Mouse (Mus musculus) ES-Bruce4 (cell line): ENCODE data around the gene Psph. TPM values are rescaled to one million over a fixed set of nuclear protein-coding genes. Genes with fewer than 3 reads are reported as not detected.

Experiments used
- H3K27ac ChIP-seq: 2 replicates; pipeline ENCODE4 v1.5.1; 2012; ENCODE audit warnings: low read length, inconsistent platforms; ENCODE audit not compliant: insufficient read depth
- H3K27me3 ChIP-seq: 2 replicates; pipeline ENCODE4 v1.6.1; 2012; ENCODE audit warnings: mild to moderate bottlenecking, low read length, inconsistent platforms; ENCODE audit not compliant: control insufficient read depth, poor library complexity, insufficient read depth, severe bottlenecking
- H3K36me3 ChIP-seq: 2 replicates; pipeline ENCODE4 v1.6.1; 2012; ENCODE audit warnings: inconsistent platforms, mild to moderate bottlenecking, low read length, moderate library complexity; ENCODE audit not compliant: control insufficient read depth, poor library complexity, insufficient read depth, severe bottlenecking
- H3K4me1 ChIP-seq: one replicate; pipeline ENCODE4 v1.8.1; 2011; ENCODE audit warnings: low read length; ENCODE audit not compliant: control insufficient read depth, insufficient read depth
- H3K4me3 ChIP-seq: 2 replicates; pipeline ENCODE4 v1.5.1; 2011; ENCODE audit warnings: low read depth, mild to moderate bottlenecking, low read length
- H3K9ac ChIP-seq: 2 replicates; pipeline ENCODE4 v1.6.1; 2012; ENCODE audit warnings: low read depth, mild to moderate bottlenecking, inconsistent platforms; ENCODE audit not compliant: poor library complexity, severe bottlenecking
- H3K9me3 ChIP-seq: replicated peaks from 2 replicates; pipeline ENCODE4 v1.6.1; 2012; ENCODE audit warnings: mild to moderate bottlenecking, low read length, inconsistent platforms; ENCODE audit not compliant: control insufficient read depth, poor library complexity, insufficient read depth, severe bottlenecking
- CTCF ChIP-seq: IDR thresholded peaks from one replicate; pipeline ENCODE4 v1.8.1; 2011; ENCODE audit warnings: low read depth, low read length
- EP300 ChIP-seq: IDR thresholded peaks from 2 replicates; pipeline ENCODE4 v1.6.1; 2011; ENCODE audit warnings: low read depth, low read length; ENCODE audit not compliant: insufficient read depth
- POLR2A ChIP-seq: IDR thresholded peaks from one replicate; pipeline ENCODE4 v1.8.1; 2011; ENCODE audit warnings: low read length; ENCODE audit not compliant: insufficient read depth
- polyA plus RNA-seq: library from polyadenylated mRNA; stranded (reverse); fragments of >200 nt; gene quantifications from 2 replicates; pipeline ENCODE4 v1.2.4, GENCODE M21; 2011; ENCODE audit warnings: low read depth; ENCODE audit not compliant: missing spikeins, insufficient read depth, insufficient read length

The Psph gene
- polyA plus RNA-seq, 1 experiment = 28.7 TPM

DNA sequence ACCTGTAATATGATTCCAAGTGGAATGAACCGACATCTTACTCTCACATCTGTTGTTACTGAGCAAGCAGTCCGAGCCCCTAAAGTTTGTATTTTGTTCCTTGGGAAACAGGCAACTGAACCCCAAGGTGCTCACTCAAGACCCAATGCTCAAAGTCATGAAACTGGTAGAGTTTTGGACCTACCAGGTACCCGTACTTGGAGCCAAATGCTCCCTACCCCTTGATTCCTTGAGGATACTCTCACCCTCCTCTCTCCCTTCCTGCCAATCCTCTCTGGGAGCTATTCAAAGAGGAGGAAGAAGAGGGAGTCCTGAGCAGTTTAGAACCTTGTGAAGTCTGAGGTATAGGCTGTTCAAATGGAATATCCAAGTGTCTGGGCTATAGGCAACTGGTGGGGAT, 60.5 kb downstream of the Psph start:
- H3K4me1 ChIP-seq = peaks cover 4% of the 10 kb centered on the region
- H3K9ac ChIP-seq = peak overlapping the region; percentile 87; the same call in 1 of the 2 replicates
- no peak overlapping the region for H3K4me3 ChIP-seq
- no peak overlapping the region for H3K27ac ChIP-seq
- no peaks in the 10 kb centered on the region for H3K9me3 ChIP-seq
- no peaks in the 10 kb centered on the region for H3K36me3 ChIP-seq
- no peak for TF ChIP-seq POLR2A
- TF ChIP-seq CTCF = no peak
- TF ChIP-seq EP300 = no peak
- H3K27me3 ChIP-seq = no peaks in the 10 kb centered on the region

DNA sequence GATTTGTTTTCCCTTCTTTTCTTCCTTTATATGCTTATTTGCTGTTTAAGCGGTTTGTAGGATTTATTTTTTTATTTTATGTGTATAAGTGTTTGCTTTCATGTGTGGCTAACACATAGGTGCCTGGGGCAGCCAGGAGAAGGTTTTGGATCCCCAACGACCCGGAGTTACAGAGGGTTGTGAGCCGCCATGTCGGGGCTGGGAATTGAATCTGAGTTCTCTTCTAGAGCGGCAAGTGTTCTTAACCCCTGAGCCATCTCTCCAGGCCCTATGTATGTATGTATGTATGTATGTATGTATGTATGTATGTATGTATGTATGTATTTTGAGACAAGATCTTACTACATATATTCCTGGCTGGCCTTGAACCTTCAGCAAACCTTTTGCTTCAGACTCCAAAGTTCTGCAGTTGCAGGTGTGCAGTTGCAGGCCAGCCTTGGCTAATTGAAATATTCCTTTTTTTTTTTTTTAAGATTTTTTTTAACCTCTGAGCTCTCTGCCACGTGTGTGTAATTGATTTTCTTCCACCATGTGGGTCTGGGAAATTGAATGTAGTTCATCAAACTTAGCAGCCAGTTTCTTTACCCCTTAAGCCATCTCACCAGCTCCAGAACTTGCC, 61.4 kb downstream of the Psph start:
- TF ChIP-seq CTCF (no peak), POLR2A (no peak), EP300 (no peak)
- no peaks in the 10 kb centered on the region for H3K9me3 ChIP-seq
- no peak overlapping the region for H3K27ac ChIP-seq
- peak overlapping the region; percentile 87 for H3K9ac ChIP-seq
- H3K27me3 ChIP-seq = no peaks in the 10 kb centered on the region
- peak overlapping the region; percentile 71 for H3K4me3 ChIP-seq
- H3K4me1 ChIP-seq = peaks cover 4% of the 10 kb centered on the region
- H3K36me3 ChIP-seq = no peaks in the 10 kb centered on the region

DNA sequence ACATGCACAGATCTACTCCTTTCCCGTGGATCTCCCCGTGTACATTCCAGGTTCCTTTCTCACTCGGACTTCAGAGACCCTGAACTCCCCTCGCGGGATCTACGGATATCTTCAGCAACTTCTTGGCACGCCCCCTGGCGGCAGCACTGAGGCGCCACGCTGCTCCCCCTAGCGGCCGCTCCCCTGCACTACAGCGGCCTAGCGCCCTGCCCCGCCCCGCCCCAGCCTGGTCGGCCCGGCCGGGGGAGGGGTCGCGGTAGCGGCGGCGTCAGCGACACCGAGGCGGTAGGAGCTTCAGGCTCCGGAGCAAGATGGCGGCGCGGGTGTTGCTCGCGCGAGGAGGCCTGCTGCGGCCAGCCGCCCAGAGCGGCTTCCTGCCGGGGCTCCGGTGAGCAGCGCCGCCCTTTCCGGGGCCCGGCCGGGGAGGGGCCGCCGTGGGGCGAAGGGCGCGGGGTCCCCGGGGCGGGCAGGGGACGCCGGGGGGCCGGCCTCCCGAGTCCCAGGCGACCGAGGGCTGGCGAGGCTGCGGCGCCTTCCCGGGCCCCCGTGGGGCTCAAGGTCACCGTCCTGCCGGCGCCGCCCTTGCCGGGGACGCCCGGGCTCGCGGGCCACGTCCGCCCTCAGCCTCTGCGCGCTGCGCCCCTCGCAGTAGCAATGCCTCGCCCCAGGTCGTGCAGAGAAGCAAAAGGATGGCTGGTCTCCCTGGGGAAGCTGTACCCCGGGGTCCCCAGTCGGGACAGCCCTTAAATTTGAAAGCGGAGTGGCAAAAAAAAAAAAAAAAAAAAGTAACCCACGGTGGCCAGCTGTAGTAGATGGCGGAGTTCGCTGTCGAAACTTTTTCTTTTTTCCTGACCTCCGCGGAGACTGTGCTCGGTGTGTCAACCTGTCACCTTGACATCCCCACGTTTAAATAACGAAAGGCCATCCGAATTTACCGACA, 62.1 kb downstream of the Psph start, which contains the start of gene Nipsnap2:
Gene Nipsnap2, plus strand, starts transcription at position 230 of the 940 bp plus-strand sequence.
- TF ChIP-seq EP300 (0 out of 2 replicates have a peak, but pooled peaks have one; percentile 32), POLR2A (peak; percentile 19), CTCF (peak; percentile 100)
- no peak within 1 kb of the TSS for H3K27ac ChIP-seq

DNA sequence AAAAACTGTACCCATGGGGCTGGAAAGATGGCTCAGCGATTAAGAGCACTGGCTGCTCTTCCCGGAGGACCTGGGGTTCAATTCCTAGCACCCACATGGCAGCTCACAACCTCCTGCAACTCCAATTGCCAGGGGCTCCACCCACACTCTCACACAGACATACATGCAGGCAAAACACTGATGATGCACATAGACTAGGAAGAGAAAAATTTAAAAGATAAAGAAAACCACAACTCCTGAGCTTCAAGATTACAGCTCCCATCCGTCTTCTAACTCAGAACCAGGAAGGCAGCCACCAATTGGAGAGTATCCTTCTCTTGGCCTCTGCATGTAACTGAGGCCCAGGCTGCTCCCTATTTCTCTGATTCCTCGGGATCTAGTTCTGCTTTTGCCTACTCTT, 63.0 kb downstream of the Psph start:
- Histone ChIP-seq H3K9ac (peak overlapping the region; percentile 46), H3K4me1 (peaks cover 2% of the 10 kb centered on the region), H3K36me3 (no peaks in the 10 kb centered on the region), H3K9me3 (no peaks in the 10 kb centered on the region), H3K4me3 (no peak overlapping the region), H3K27me3 (no peaks in the 10 kb centered on the region), H3K27ac (no peak overlapping the region)
- TF ChIP-seq CTCF (no peak), EP300 (no peak)

More for the DNA sequence above, 62.1 kb downstream of the Psph start, which contains the start of gene Nipsnap2:
- Histone ChIP-seq H3K27me3 (no peaks in the 10 kb centered on the region), H3K36me3 (no peaks in the 10 kb centered on the region), H3K9ac (peak within 1 kb of the TSS; percentile 87), H3K9me3 (no peaks in the 10 kb centered on the region), H3K4me3 (peak within 1 kb of the TSS; percentile 71), H3K4me1 (peaks cover 2% of the 10 kb centered on the region)

DNA sequence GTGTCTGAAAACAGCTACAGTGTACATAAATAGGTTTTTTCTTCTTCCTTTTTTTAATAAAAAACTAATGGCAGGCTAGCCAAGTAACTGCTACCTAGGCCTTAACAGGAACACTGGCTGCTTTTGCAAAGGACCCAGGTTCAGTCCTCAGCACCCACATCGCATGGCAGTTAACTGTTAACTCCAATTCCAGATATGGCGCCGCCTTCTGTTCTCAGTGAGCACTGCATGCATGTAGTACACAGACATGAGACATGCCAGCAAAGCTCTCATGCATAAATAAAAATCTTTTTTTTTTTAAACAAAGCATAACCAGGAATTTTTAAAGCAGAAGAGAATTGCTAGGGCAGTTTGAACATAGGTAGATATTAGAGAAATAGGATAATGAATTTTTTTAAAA, 67.1 kb downstream of the Psph start:
- TF ChIP-seq EP300 = no peak
- no peak for TF ChIP-seq POLR2A
- peak; percentile 3 for TF ChIP-seq CTCF
- H3K4me3 ChIP-seq = no peak overlapping the region
- H3K27me3 ChIP-seq = no peaks in the 10 kb centered on the region
- H3K9me3 ChIP-seq = no peaks in the 10 kb centered on the region
- no peak overlapping the region for H3K9ac ChIP-seq
- no peaks in the 10 kb centered on the region for H3K4me1 ChIP-seq
- H3K27ac ChIP-seq = no peak overlapping the region
- H3K36me3 ChIP-seq = peaks cover 15% of the 10 kb centered on the region

DNA sequence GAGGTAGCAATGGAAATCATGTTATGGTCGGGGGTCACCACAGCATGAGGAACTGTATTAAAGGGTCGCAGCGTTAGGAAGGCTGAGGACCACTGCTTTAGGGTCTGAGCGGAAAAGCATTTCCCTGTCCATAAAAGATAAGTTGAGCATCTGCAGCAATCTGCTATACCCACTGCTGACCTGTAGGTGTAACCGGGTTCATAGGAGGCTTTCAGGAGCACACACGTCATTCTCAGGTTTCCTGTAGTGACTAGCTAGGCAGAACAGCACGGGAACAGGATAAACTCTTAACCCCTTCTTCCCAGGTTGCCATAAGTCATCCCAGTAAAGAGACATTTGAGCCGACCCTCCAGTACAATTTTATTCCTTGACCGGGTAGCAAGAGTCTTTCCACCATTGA, 70.2 kb downstream of the Psph start:
- no peak overlapping the region for H3K27ac ChIP-seq
- H3K4me3 ChIP-seq = no peak overlapping the region
- TF ChIP-seq EP300 = no peak
- TF ChIP-seq POLR2A = no peak
- TF ChIP-seq CTCF = no peak
- H3K27me3 ChIP-seq = no peaks in the 10 kb centered on the region
- H3K36me3 ChIP-seq = peaks cover 15% of the 10 kb centered on the region
- no peak overlapping the region for H3K9ac ChIP-seq
- no peaks in the 10 kb centered on the region for H3K4me1 ChIP-seq
- H3K9me3 ChIP-seq = no peaks in the 10 kb centered on the region

Other genes with a start within 250 kb of the Psph start
- gene Mmp17, start 203.3 kb downstream of the Psph start, polyA plus RNA-seq = 5.9 and 6.9 TPM in 2 replicates
- 4.1 TPM in 2 replicates for gene Zfp11, start 117.3 kb downstream of the Psph start, polyA plus RNA-seq
- gene Sept14, start 78.9 kb downstream of the Psph start, polyA plus RNA-seq = not detected in 2 replicates
- 76.4 and 94.7 TPM in 2 replicates for gene Mrps17, start 72.0 kb downstream of the Psph start, polyA plus RNA-seq
- 34.9 and 38.0 TPM in 2 replicates for gene Nipsnap2, start 62.4 kb downstream of the Psph start, polyA plus RNA-seq
- gene Sumf2, start 59.5 kb upstream of the Psph start, polyA plus RNA-seq = 58.6 and 61.0 TPM in 2 replicates
- gene Chchd2, start 100.0 kb upstream of the Psph start, polyA plus RNA-seq = 337 and 340 TPM in 2 replicates
- gene Zbed5, start 108.3 kb upstream of the Psph start, polyA plus RNA-seq = 12.9 and 13.1 TPM in 2 replicates
- 5.4 and 6.1 TPM in 2 replicates for gene Phkg1, start 111.1 kb upstream of the Psph start, polyA plus RNA-seq
- gene Nupr1l, start 121.1 kb upstream of the Psph start, polyA plus RNA-seq = 1.3 and 4.3 TPM in 2 replicates
- gene Vkorc1l1, start 154.5 kb upstream of the Psph start, polyA plus RNA-seq = 72.6 and 73.3 TPM in 2 replicates
- 11.5 and 13.3 TPM in 2 replicates for gene Gusb, start 215.6 kb upstream of the Psph start, polyA plus RNA-seq
- 60.7 and 63.4 TPM in 2 replicates for gene Asl, start 241.8 kb upstream of the Psph start, polyA plus RNA-seq
- 25.7 and 30.0 TPM in 2 replicates for gene Crcp, start 241.8 kb upstream of the Psph start, polyA plus RNA-seq